11 mouse cellular contexts compared by ENCODE assay signal in genomic region chr14:26675791-26676190, GRCm38 (mm10). TPM values are rescaled to one million over a fixed set of nuclear protein-coding genes. Genes with fewer than 3 reads are reported as not detected.
A peak's percentile ranks its signal among the peaks of the same experiment; 100 is the strongest.
DNase-seq lines count a peak whose midpoint lies in the region; ATAC-seq and TF ChIP-seq lines count a peak whose summit lies in the region.
"Had no signal": no experiment of that assay in that cellular context is flagged by ENCODE, and none has a peak within 500 bp of the region (broad histone marks: within the 10 kb centered on the region; RNA-seq: fewer than 3 reads in every experiment).

No protein-coding gene starts in this region.

- DNase-seq in heart, adult 11 months: peak; percentile 86
- no peak for DNase-seq in heart, adult 8-10 months (ENCODE audit: low spot score)
- peak; percentile 24 for DNase-seq in spleen, adult 12 weeks (ENCODE audit: low spot score)
- no peak for DNase-seq in spleen, adult 18-20 months
- DNase-seq in left cerebral cortex, adult 2 months (ENCODE audit: extremely low spot score in 1 of 2, low spot score in 2 of 2): no peak

- peak overlapping the region; percentile 24; the same call in 1 of the 2 replicates for H3K27ac ChIP-seq in liver, embryonic 15.5 days (replicated peaks)
- H3K27ac ChIP-seq in hindbrain, embryonic 16.5 days (ENCODE audit: low read depth, low read length): no peak overlapping the region
- no peak overlapping the region for H3K27ac ChIP-seq in neural tube, embryonic 15.5 days (replicated peaks)
- no peak overlapping the region for H3K27ac ChIP-seq in left cerebral cortex, adult 2 months
- H3K27ac ChIP-seq: midbrain, embryonic 10.5 days had no signal

- 37% methylated on average over 5 of the region's 5 CpGs for WGBS in liver, embryonic 15.5 days (ENCODE audit: insufficient replicate concordance)
- WGBS in hindbrain, embryonic 16.5 days: 77% methylated on average over 5 of the region's 5 CpGs
- 76% methylated on average over 5 of the region's 5 CpGs for WGBS in neural tube, embryonic 15.5 days

- H3K9ac ChIP-seq in liver, embryonic 15.5 days: no peak overlapping the region
- H3K9ac ChIP-seq in hindbrain, embryonic 16.5 days (ENCODE audit: low read depth, low read length): no peak overlapping the region
- H3K9ac ChIP-seq in neural tube, embryonic 15.5 days (replicated peaks): no peak overlapping the region

- intact Hi-C loops in left cerebral cortex, adult 2 months (cut with DNase I): no loop called here

- H3K9me3 ChIP-seq in liver, embryonic 15.5 days (replicated peaks): no peaks in the 10 kb centered on the region
- H3K9me3 ChIP-seq in hindbrain, embryonic 16.5 days (ENCODE audit: control insufficient read depth, low read length): no peaks in the 10 kb centered on the region
- no peaks in the 10 kb centered on the region for H3K9me3 ChIP-seq in neural tube, embryonic 15.5 days (replicated peaks)
- H3K9me3 ChIP-seq: midbrain, embryonic 10.5 days had no signal

- H3K4me1 ChIP-seq in liver, embryonic 15.5 days (replicated peaks): peaks cover 40% of the 10 kb centered on the region
- H3K4me1 ChIP-seq in hindbrain, embryonic 16.5 days (ENCODE audit: control insufficient read depth, insufficient read depth, low read depth, low read length): no peaks in the 10 kb centered on the region
- H3K4me1 ChIP-seq in neural tube, embryonic 15.5 days: no peaks in the 10 kb centered on the region
- H3K4me1 ChIP-seq: midbrain, embryonic 10.5 days had no signal

- no peaks in the 10 kb centered on the region; the same call in 1 of the 2 replicates for H3K27me3 ChIP-seq in liver, embryonic 15.5 days
- no peaks in the 10 kb centered on the region for H3K27me3 ChIP-seq in hindbrain, embryonic 16.5 days (replicated peaks; ENCODE audit: control insufficient read depth, insufficient read depth, low read length)
- no peaks in the 10 kb centered on the region for H3K27me3 ChIP-seq in neural tube, embryonic 15.5 days (replicated peaks)

- H3K4me2 ChIP-seq in liver, embryonic 15.5 days: peak overlapping the region; percentile 65
- H3K4me2 ChIP-seq in hindbrain, embryonic 16.5 days (ENCODE audit: low read length): no peak overlapping the region
- no peak overlapping the region for H3K4me2 ChIP-seq in neural tube, embryonic 15.5 days

- peak overlapping the region; percentile 37 for H3K4me3 ChIP-seq in liver, embryonic 15.5 days (replicated peaks)
- no peak overlapping the region for H3K4me3 ChIP-seq in hindbrain, embryonic 16.5 days (ENCODE audit: low read length)
- H3K4me3 ChIP-seq in neural tube, embryonic 15.5 days (replicated peaks): no peak overlapping the region
- H3K4me3 ChIP-seq in left cerebral cortex, adult 2 months: no peak overlapping the region
- H3K4me3 ChIP-seq: midbrain, embryonic 10.5 days had no signal

- no peak for TF ChIP-seq CTCF in left cerebral cortex, adult 2 months (IDR thresholded peaks at IDR 0.05)

- H3K36me3 ChIP-seq in liver, embryonic 15.5 days (replicated peaks): no peaks in the 10 kb centered on the region
- H3K36me3 ChIP-seq in hindbrain, embryonic 16.5 days (ENCODE audit: control insufficient read depth, insufficient read depth, low read length): no peaks in the 10 kb centered on the region
- H3K36me3 ChIP-seq in neural tube, embryonic 15.5 days: no peaks in the 10 kb centered on the region
- H3K36me3 ChIP-seq: midbrain, embryonic 10.5 days had no signal

- ATAC-seq in liver, embryonic 15.5 days (ENCODE audit: insufficient read depth): peak; percentile 71
- no peak for ATAC-seq in hindbrain, embryonic 16.5 days
- no peak for ATAC-seq in neural tube, embryonic 15.5 days (ENCODE audit: low FRiP score)

RNA-seq across cellular contexts. Expression of gene Pde12, which starts 6.1 kb away (rescaled TPM):
- total RNA-seq in heart, adult 8-10 months (2022): 1 to 10 TPM; 5.0 to 6.5 (median 5.3) TPM
- polyA plus RNA-seq in liver, embryonic 15.5 days (2015; fragmentation: Nextera tagmentation; extraction: Ambion mirVana): 6.0 and 6.2 TPM in 2 replicates
- 9.9 and 11.1 TPM in 2 replicates for polyA plus RNA-seq in hindbrain, embryonic 16.5 days (2015; fragmentation: Nextera tagmentation; extraction: Ambion mirVana)
- 10.6 and 11.5 TPM in 2 replicates for polyA plus RNA-seq in neural tube, embryonic 15.5 days (2015; fragmentation: Nextera tagmentation; extraction: Ambion mirVana)
- total RNA-seq in left cerebral cortex, adult 2 months (2021): 1 to 10 TPM; 8.6 to 9.5 TPM

RNA-seq across cellular contexts. Expression of gene Dnah12, which starts 17.3 kb away (rescaled TPM):
- total RNA-seq in heart, adult 8-10 months (2022): under 1 TPM in 3 of 4 experiments, not detected in 1; 0.03 to 0.06 (median 0.06) TPM
- 0.02 TPM in 2 replicates for polyA plus RNA-seq in liver, embryonic 15.5 days (2015; fragmentation: Nextera tagmentation; extraction: Ambion mirVana)
- 0.06 and 0.10 TPM in 2 replicates for polyA plus RNA-seq in hindbrain, embryonic 16.5 days (2015; fragmentation: Nextera tagmentation; extraction: Ambion mirVana)
- polyA plus RNA-seq in neural tube, embryonic 15.5 days (2015; fragmentation: Nextera tagmentation; extraction: Ambion mirVana): 0.19 and 0.20 TPM in 2 replicates
- total RNA-seq in left cerebral cortex, adult 2 months (2021): under 1 TPM; 0.07 to 0.14 TPM
- polyA plus RNA-seq: large intestine, adult 2 months; limb, embryonic 11.5 days had no signal

RNA-seq across cellular contexts. Expression of gene Arf4, which starts 37.9 kb away (rescaled TPM):
- total RNA-seq in heart, adult 8-10 months (2022): 10 to 100 TPM; 60.5 to 84.8 (median 69.0) TPM
- 154 and 158 TPM in 2 replicates for polyA plus RNA-seq in liver, embryonic 15.5 days (2015; fragmentation: Nextera tagmentation; extraction: Ambion mirVana)
- 507 and 523 TPM in 2 replicates for polyA plus RNA-seq in hindbrain, embryonic 16.5 days (2015; fragmentation: Nextera tagmentation; extraction: Ambion mirVana)
- 502 and 529 TPM in 2 replicates for polyA plus RNA-seq in neural tube, embryonic 15.5 days (2015; fragmentation: Nextera tagmentation; extraction: Ambion mirVana)
- 100 to 1,000 TPM; 108 to 114 TPM for total RNA-seq in left cerebral cortex, adult 2 months (2021)

Comparison
In these comparisons a context has a peak if more than half of its experiments do, and no peak if none do; other contexts are left out.
1. DNase-seq: peak in heart, adult 11 months (single experiment) and spleen, adult 12 weeks (single experiment); none in heart, adult 8-10 months (single experiment), spleen, adult 18-20 months (0 of 2) and left cerebral cortex, adult 2 months (0 of 2).